Mouse (Mus musculus): ENCODE measurements at regions not wholly inside any gene's neighbourhood (a gene's known extent, or its start where the extent isn't known, plus 50 kb on each side); places are given as distances from the start of the nearest gene placed in this dataset.

- no peaks in the 10 kb centered on the region for H3K4me1 ChIP-seq (ENCODE audit: control insufficient read depth in 1 of 2, insufficient read depth in 2 of 2, low read length in 2 of 2)
- no peak for DNase-seq (ENCODE audit: low read depth, low spot score)
- TF ChIP-seq ETS1 (IDR thresholded peaks at IDR 0.05; ENCODE audit: low read depth, low read length), result no peak
- no peak overlapping the region for H3K9ac ChIP-seq (ENCODE audit: control insufficient read depth, low read depth, low read length, poor library complexity, severe bottlenecking)
- no peak overlapping the region for H3K27ac ChIP-seq (ENCODE audit: control insufficient read depth, low read depth, low read length)
- H3K79me2 ChIP-seq (ENCODE audit: control insufficient read depth, insufficient read depth, low read length, poor library complexity), result no peaks in the 10 kb centered on the region
- H3K4me3 ChIP-seq (ENCODE audit: control insufficient read depth in 1 of 2, insufficient read depth in 1 of 2, low read depth in 2 of 2, low read length in 2 of 2), result no peak overlapping the region
- H3K9me3 ChIP-seq (replicated peaks; ENCODE audit: insufficient read depth, low read length), result no peaks in the 10 kb centered on the region
- no peaks in the 10 kb centered on the region for H3K27me3 ChIP-seq (ENCODE audit: control insufficient read depth in 1 of 2, insufficient read depth in 2 of 2, low read length in 2 of 2)
- no peaks in the 10 kb centered on the region for H3K36me3 ChIP-seq (ENCODE audit: control insufficient read depth in 1 of 2, insufficient read depth in 2 of 2, low read length in 2 of 2)
Measured at GRCm38 (mm10) chr7:39978121-39978520, 460.6 kb downstream of the Zfp619 start.

GRCm38 (mm10) chr7:39981647-39982046 is 464.1 kb downstream of the Zfp619 start:
- no peaks in the 10 kb centered on the region for H3K9me3 ChIP-seq (replicated peaks; ENCODE audit: insufficient read depth, low read length)
- TF ChIP-seq CHD1 (IDR thresholded peaks at IDR 0.05; ENCODE audit: low read depth, low read length) (no peak), TCF12 (IDR thresholded peaks at IDR 0.05; ENCODE audit: low read depth, low read length) (no peak), GABPA (IDR thresholded peaks at IDR 0.05; ENCODE audit: low read depth, low read length) (no peak), ELF1 (IDR thresholded peaks at IDR 0.05; ENCODE audit: low read depth, low read length) (no peak), UBTF (IDR thresholded peaks at IDR 0.05; ENCODE audit: borderline replicate concordance, insufficient read depth, low read depth, low read length) (no peak)
- H3K79me2 ChIP-seq (ENCODE audit: control insufficient read depth, insufficient read depth, low read length, poor library complexity), result no peaks in the 10 kb centered on the region
- H3K4me3 ChIP-seq (ENCODE audit: control insufficient read depth in 1 of 2, insufficient read depth in 1 of 2, low read depth in 2 of 2, low read length in 2 of 2), result no peak overlapping the region
- no peak overlapping the region for H3K27ac ChIP-seq (ENCODE audit: control insufficient read depth, low read depth, low read length)
- no peaks in the 10 kb centered on the region for H3K36me3 ChIP-seq (ENCODE audit: control insufficient read depth in 1 of 2, insufficient read depth in 2 of 2, low read length in 2 of 2)
- H3K4me1 ChIP-seq (ENCODE audit: control insufficient read depth in 1 of 2, insufficient read depth in 2 of 2, low read length in 2 of 2), result no peaks in the 10 kb centered on the region
- no peak overlapping the region for H3K9ac ChIP-seq (ENCODE audit: control insufficient read depth, low read depth, low read length, poor library complexity, severe bottlenecking)
- DNase-seq (ENCODE audit: low read depth, low spot score), result no peak
- no peaks in the 10 kb centered on the region for H3K27me3 ChIP-seq (ENCODE audit: control insufficient read depth in 1 of 2, insufficient read depth in 2 of 2, low read length in 2 of 2)

All from MEL (cell line).